Mouse (Mus musculus) frontal cortex, adult 2 months (tissue): ENCODE results near the gene Stum. TPM values are rescaled to one million over a fixed set of nuclear protein-coding genes. Genes with fewer than 3 reads are reported as not detected.
A peak's percentile ranks its signal among the peaks of the same experiment; 100 is the strongest.

Experiments
- DNase-seq, 2 experiments: peaks; one replicate each; pipeline ENCODE4 v3.0.0; 2022; ENCODE audit warnings: low spot score in 1 of 2; ENCODE audit errors: extremely low spot score in 1 of 2
- polyA plus RNA-seq: library from polyadenylated mRNA; depleted of rRNA; stranded (reverse); fragments of >200 nt; gene quantifications from 2 replicates; pipeline ENCODE4 v1.2.3, GENCODE M21; 2012

The Stum gene
- polyA plus RNA-seq, 1 experiment = 128 TPM

- no peak for DNase-seq
Measured at GRCm38 (mm10) chr1:180407727-180408719, 75.3 kb downstream of the Stum start.

- DNase-seq = peak in 1 of 2 experiments; percentile 65
Measured at GRCm38 (mm10) chr1:180407171-180407671, 76.1 kb downstream of the Stum start.

- DNase-seq = no peak
Measured at GRCm38 (mm10) chr1:180406336-180407035, 76.8 kb downstream of the Stum start.

DNA sequence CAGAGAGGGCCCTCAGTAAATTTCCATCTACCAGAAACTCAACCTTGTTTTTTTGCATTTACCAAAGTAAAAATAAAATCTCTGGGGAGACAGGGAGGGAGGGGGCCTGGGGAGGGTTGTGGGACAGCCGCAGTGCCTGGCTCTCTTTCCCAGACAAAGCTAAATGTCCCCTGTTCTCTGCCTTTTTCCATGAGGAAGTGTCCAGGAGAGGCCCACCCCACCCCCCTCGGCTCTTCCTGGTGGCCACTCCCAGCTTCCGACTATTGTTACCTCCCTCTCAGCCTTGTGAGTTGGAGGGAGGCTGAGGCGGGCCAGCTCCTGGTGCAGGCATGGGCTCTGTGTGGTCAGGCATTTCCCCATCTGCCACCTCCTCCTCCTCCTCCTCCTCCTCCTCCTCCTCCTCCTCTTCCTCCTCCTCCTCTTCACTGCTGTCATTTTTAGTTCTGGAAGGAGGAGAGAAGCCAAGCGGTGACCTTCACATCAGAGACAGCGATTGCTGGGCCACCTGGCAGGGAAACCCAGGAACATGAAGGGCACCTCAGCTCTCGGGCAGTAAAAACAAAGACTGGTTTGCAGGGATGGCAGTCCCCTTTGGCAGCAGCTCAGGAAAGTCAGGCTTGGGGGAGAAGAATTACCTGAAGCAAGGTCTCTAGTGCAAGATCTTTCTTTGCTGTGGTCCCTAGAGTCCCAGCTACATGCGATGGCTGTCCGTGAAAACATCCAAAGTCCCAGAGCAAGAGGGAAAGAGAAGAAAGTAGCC is 77.5 kb downstream of the Stum start:
- DNase-seq = no peak

DNA sequence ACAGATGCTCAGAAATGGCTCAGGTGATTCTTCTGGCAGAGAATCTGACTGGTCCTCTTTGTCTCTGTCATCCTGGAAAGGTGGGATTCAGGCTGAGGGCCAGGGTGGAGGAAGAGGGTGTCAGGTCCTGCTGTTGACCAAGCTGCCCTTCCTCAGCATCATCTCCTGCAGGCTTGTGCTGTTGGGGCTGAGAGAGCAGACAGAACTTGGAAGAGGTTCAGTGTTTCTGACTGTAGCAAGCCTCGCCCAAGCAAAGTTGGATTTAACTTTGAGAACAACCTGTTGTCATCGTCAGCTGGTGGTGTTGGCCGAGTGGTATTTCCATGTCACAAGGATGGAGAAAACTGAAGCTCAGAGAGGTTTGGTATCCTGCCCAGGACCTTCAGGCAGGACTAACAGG is 78.6 kb downstream of the Stum start:
- DNase-seq = no peak

DNA sequence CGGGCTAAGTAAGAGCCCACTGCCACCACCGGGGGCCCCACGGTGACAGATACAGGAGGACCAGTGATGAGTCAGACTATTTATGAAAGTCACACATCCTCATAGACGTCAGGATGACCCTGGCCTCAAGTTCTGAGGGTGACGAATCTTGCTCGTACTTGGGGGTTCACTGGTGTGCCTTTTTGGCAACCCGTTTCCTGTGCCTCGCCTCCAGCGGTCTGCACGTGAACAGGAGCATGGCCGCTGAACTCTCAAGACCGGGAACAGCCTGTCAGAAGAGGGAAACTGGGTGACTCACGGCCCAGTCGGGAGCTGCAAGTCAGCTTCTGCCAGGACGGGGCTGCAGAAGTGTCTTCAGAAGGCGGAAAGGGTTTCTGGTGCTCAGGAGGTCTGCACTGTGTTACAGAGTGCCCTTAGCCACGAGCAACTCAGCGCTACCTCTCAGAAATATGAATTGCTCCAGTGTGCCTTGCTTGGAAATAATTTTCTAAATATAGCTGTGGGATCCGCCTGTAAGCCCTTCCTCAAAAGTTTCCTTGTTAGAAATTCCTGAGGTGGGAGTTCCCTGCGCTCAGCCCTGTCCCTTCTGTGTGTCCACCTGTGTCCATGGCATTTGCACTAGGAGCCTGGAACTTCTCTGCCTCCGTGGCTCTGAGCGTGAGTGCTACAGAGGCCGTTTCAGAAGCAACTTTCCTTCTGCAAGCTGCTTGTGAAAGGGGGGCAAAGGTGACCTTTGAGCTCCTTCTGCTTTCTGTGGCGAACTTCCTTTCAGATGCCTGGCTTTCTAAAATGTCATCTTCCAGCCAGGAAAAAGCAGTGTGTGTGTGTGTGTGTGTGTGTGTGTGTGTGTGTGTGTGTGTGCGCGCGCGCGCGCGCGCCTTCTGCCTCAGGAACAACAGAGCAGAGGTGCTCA is 79.4 kb downstream of the Stum start:
- no peak for DNase-seq

- no peak for DNase-seq
Measured at GRCm38 (mm10) chr1:180403357-180403693, 80.0 kb downstream of the Stum start.

GRCm38 (mm10) chr1:180402481-180403081 is 80.7 kb downstream of the Stum start:
- DNase-seq = no peak

DNA sequence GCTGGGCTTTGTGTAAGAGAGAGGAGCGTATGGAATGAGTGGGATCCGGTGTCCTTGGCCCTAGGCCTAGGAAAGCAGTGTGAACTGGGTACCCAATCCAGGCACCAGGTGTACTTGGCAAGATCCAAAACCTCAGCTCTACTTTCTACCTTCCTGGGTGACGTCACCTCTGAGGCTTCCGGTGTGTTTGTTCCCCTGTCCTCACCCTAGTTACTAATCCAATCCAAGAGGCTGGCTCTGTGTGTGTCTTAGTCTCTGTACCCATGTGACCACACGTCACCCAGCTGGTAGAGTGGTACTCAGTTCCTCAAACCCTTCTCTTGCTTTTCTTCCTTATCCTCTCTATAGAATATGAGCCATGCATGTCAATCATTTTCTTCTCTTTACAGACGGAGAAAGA is 81.6 kb downstream of the Stum start:
- no peak for DNase-seq

- no peak for DNase-seq
Measured at GRCm38 (mm10) chr1:180400691-180401455, 82.4 kb downstream of the Stum start.

GRCm38 (mm10) chr1:180398446-180398845 is 84.9 kb downstream of the Stum start:
- DNase-seq = no peak

GRCm38 (mm10) chr1:180397734-180398133 is 85.6 kb downstream of the Stum start:
- DNase-seq = no peak

DNA sequence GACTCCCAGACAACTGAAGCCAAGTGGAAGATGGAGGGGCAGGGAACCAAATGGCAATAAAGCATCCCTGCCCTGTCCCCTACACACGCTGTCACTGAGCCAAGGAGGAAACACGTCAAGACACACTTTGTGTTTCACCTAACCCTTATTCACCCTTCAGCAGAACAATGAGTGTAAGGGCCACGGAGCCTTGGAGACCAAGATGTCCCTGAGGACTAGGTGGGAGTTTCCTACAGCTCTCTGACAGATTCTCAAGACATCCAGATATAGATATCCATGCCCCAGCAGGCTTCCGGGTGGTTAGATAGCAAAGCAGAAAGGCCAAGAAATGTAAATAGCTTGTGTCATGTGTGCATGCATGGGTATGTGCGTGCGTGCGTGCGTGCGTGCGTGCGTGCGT is 89.4 kb downstream of the Stum start:
- no peak for DNase-seq

DNA sequence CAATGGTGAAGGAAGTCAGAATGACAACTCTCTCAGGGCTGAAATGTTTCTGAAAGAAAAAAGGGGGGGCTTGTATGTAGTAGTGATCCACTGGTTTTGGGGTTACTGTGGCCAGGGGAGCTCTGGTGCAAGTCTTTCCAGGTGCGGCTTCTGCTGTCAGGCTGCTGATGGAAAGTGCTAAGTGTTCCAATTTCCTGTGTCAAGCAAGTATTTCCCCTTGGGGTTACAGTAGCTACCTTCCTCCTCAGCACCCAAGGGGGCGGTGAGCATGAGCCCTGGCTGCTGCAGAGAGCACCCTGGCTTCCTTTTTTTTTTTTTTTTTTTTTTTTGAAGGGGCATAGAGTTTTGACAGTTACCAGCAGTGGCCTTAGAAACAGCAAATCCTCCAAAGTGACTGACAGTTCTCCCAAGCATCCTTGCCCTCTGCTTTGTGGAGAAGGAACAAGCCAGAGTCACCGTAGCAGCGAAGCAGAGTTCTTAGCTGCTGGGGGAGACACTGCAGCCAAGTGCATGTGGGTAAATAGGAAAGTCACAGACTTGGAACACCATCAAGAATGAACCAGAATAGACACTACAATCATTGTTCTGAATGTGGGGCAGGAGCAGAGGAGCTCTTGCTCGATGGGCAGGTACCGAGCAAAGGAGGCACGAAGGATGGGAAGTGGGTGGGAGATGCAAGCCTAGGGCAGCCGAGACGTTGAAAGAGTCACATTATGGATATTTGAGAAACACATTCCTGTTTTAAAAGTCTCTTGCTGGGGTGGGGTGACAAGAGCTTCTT is 90.1 kb downstream of the Stum start:
- DNase-seq = no peak

DNA sequence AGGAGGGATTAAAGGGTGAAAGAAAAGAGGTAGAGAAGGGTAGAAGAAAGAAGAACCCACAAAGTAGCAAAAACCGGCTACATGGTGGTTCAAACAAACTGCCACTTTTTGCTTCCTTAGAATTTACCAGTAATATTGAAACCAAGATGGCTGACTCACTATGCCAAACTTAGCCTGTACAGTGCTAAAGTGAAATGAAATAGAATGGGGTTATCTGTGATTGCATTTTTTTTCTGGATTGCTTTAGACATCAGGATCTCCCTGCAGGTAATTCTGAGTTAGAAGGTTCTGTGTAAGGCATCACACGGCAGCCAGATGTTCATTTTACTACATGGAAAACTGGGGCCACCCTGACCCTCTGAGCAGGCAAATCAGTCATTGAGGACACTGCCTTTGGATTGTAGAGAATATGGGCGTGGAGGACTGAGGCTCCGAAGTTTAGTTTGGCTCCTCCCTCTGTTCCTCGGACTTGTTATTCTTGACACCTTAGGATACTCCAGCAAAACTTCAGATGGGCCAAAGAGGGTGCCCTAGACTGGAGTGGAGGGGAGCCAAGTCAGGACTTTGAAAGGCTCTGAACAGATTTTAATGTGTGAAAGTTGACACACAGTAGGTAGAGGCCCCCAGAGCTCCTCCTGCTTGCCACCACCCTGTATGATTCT is 91.0 kb downstream of the Stum start:
- no peak for DNase-seq

DNA sequence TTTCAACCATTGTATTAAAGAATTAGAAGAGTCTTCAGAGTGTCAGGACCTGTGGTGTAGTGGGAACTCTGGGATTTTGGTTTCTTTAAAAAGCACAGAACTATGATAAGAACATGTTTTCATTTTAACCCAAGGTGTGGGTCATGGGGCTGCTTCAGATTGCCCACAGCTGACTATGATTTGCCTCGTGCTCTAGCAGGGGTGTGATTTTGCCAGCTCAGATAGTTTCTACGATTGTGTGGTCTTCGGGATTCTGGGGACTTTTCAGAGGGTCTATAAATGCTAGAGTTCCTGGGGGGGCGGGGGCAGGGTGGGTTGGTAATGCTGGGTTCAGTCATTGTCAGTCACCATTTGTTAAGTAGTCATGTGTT is 91.7 kb downstream of the Stum start:
- DNase-seq = no peak

- DNase-seq = no peak
Measured at GRCm38 (mm10) chr1:180390746-180391574, 92.3 kb downstream of the Stum start.
